Mouse (Mus musculus): ENCODE data around the gene Wdr24. TPM values are rescaled to one million over a fixed set of nuclear protein-coding genes. Genes with fewer than 3 reads are reported as not detected.

Gene Wdr24
- total and polyA plus RNA-seq, 2 experiments from 2014 or later = 10.5 to 13.3 TPM

GRCm38 (mm10) chr17:25874148-25874720 is 50.8 kb downstream of the Wdr24 start:
- H3K4me3 ChIP-seq (ENCODE audit: low read depth, low read length) = peak overlapping the region; percentile 80
- DNase-seq (ENCODE audit: low spot score) = no peak
- ATAC-seq (ENCODE audit: insufficient read depth, low read depth) = no peak; the same call in 1 of the 2 replicates

DNA sequence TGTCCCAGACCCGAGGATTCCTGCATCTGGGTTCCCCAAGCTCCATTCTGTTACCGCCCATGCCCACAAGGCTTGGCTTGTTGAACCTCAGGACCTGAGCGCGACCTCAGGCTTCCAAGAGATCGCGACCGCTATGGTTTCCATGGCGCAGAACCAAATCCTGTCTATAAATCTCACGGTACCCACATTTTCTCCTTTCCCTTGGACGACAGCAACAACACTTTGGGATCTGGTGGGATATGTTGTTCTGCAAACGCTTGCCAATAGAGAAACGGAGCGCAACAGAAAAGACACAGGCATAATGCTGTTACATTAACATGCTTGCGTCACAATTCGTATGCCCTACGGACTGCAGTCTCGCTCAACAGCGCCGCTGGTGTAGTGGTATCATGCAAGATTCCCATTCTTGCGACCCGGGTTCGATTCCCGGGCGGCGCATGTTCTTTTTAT is 51.3 kb downstream of the Wdr24 start, which contains the start of gene Mettl26:
Gene Mettl26 (plus strand): TSS at position 354 of the 450 bp plus-strand sequence.
- Histone ChIP-seq H3K36me3 (replicated peaks; ENCODE audit: control insufficient read depth, insufficient read depth, low read length) (no peaks in the 10 kb centered on the region), H3K9ac (replicated peaks; ENCODE audit: low read depth, low read length) (peak within 1 kb of the TSS; percentile 66), H3K9me3 (replicated peaks; ENCODE audit: control insufficient read depth, low read length) (no peaks in the 10 kb centered on the region), H3K27ac (ENCODE audit: low read depth) (peak within 1 kb of the TSS; percentile 94), H3K4me3 (ENCODE audit: low read depth, low read length) (peak within 1 kb of the TSS; percentile 80), H3K4me1 (ENCODE audit: control insufficient read depth, insufficient read depth) (peaks cover 18% of the 10 kb centered on the region; the same call in 1 of the 2 replicates), H3K27me3 (ENCODE audit: control insufficient read depth, insufficient read depth, low read length) (no peaks in the 10 kb centered on the region), H3K4me2 (ENCODE audit: low read depth, low read length) (peak within 1 kb of the TSS; percentile 90)
- peak; percentile 48 for DNase-seq (ENCODE audit: low spot score)
- under 1% methylated on average over 25 of the region's 25 CpGs for WGBS
- TF ChIP-seq EP300 (IDR thresholded peaks at IDR 0.05; ENCODE audit: low read depth) (no peak), CTCF (IDR thresholded peaks at IDR 0.05; ENCODE audit: low read depth) (peak; percentile 2; the same call in 1 of the 2 replicates)
- peak; percentile 76 for ATAC-seq (ENCODE audit: insufficient read depth, low read depth)

More at GRCm38 (mm10) chr17:25874148-25874720, 50.8 kb downstream of the Wdr24 start:
- H3K27me3 ChIP-seq (ENCODE audit: control insufficient read depth, insufficient read depth, low read length) = no peaks in the 10 kb centered on the region
- H3K36me3 ChIP-seq (replicated peaks; ENCODE audit: control insufficient read depth, insufficient read depth, low read length) = no peaks in the 10 kb centered on the region
- H3K4me2 ChIP-seq (ENCODE audit: low read depth, low read length) = peak overlapping the region; percentile 90
- no peak for TF ChIP-seq EP300 (IDR thresholded peaks at IDR 0.05; ENCODE audit: low read depth)
- no peak for TF ChIP-seq CTCF (IDR thresholded peaks at IDR 0.05; ENCODE audit: low read depth)
- H3K27ac ChIP-seq (ENCODE audit: low read depth) = peak overlapping the region; percentile 94
- peaks cover 18% of the 10 kb centered on the region; the same call in 1 of the 2 replicates for H3K4me1 ChIP-seq (ENCODE audit: control insufficient read depth, insufficient read depth)
- H3K9me3 ChIP-seq (replicated peaks; ENCODE audit: control insufficient read depth, low read length) = no peaks in the 10 kb centered on the region
- 10% methylated on average over 14 of the region's 14 CpGs for WGBS
- H3K9ac ChIP-seq (replicated peaks; ENCODE audit: low read depth, low read length) = peak overlapping the region; percentile 66

DNA sequence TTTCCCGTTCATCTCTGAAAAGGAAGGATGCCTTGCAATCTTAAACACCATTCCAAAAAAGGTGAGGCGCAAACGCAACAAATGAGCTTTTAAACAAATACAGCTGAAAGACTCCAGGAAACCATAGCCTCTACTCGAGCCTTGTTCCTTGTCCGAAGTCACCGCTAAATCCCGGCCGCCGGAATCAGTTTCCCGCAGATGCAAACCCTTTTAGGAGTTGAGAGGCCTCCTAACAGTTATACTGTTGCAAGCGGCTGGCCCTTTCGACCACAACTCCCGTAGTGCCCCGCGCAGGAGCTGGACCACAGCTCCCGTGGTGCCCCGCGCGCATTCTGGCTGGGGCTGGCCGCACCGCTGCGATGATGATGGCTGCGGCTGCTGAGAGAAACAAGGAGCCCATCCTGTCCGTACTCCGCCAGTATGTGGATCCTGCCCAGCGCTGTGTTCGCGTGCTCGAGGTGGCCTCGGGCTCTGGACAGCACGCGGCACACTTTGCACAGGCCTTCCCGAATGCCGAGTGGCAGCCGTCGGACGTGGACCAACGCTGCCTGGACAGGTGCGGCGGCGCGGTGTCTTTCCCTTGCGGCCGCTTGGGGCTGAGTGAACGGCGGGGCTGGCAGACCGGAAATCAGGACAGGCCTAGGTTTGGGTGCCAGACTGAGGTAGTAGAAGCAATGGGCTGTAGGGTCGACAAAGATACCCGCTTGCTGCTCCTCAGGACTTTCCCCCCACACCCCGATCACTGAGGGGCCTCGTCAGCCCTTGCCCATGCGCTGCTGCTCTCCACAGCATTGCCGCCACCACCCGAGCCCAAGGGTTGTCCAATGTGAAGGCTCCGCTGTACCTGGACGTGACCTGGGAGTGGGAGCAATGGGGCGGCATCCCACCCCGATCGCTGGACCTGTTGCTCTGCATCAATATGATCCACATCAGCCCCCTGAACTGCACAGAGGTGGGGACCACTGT is 52.0 kb downstream of the Wdr24 start:
- under 1% methylated on average over 59 of the region's 59 CpGs for WGBS
- ATAC-seq (ENCODE audit: insufficient read depth, low read depth) = peak; percentile 93
- Histone ChIP-seq H3K4me2 (ENCODE audit: low read depth, low read length) (peak overlapping the region; percentile 90), H3K4me1 (ENCODE audit: control insufficient read depth, insufficient read depth) (peaks cover 18% of the 10 kb centered on the region; the same call in 1 of the 2 replicates), H3K9ac (replicated peaks; ENCODE audit: low read depth, low read length) (peak overlapping the region; percentile 66), H3K36me3 (replicated peaks; ENCODE audit: control insufficient read depth, insufficient read depth, low read length) (no peaks in the 10 kb centered on the region), H3K9me3 (replicated peaks; ENCODE audit: control insufficient read depth, low read length) (no peaks in the 10 kb centered on the region), H3K4me3 (ENCODE audit: low read depth, low read length) (peak overlapping the region; percentile 80), H3K27ac (ENCODE audit: low read depth) (peak overlapping the region; percentile 94), H3K27me3 (ENCODE audit: control insufficient read depth, insufficient read depth, low read length) (no peaks in the 10 kb centered on the region)
- TF ChIP-seq CTCF (IDR thresholded peaks at IDR 0.05; ENCODE audit: low read depth) = no peak
- TF ChIP-seq EP300 (IDR thresholded peaks at IDR 0.05; ENCODE audit: low read depth) = no peak; the same call in 1 of the 2 replicates
- peak; percentile 87 for DNase-seq (ENCODE audit: low spot score)

GRCm38 (mm10) chr17:25876347-25876915 is 53.0 kb downstream of the Wdr24 start:
- Histone ChIP-seq H3K27me3 (ENCODE audit: control insufficient read depth, insufficient read depth, low read length) (no peaks in the 10 kb centered on the region), H3K4me1 (ENCODE audit: control insufficient read depth, insufficient read depth) (peaks cover 18% of the 10 kb centered on the region; the same call in 1 of the 2 replicates), H3K27ac (ENCODE audit: low read depth) (no peak overlapping the region), H3K9ac (replicated peaks; ENCODE audit: low read depth, low read length) (no peak overlapping the region), H3K36me3 (replicated peaks; ENCODE audit: control insufficient read depth, insufficient read depth, low read length) (0 out of 2 replicates have a peak, but pooled peaks cover under 1% of the 10 kb centered on the region), H3K4me2 (ENCODE audit: low read depth, low read length) (peak overlapping the region; percentile 90), H3K9me3 (replicated peaks; ENCODE audit: control insufficient read depth, low read length) (no peaks in the 10 kb centered on the region), H3K4me3 (ENCODE audit: low read depth, low read length) (peak overlapping the region; percentile 80; the same call in 1 of the 2 replicates)
- no peak for TF ChIP-seq CTCF (IDR thresholded peaks at IDR 0.05; ENCODE audit: low read depth)
- no peak for TF ChIP-seq EP300 (IDR thresholded peaks at IDR 0.05; ENCODE audit: low read depth)
- no peak for ATAC-seq (ENCODE audit: insufficient read depth, low read depth)
- no peak for DNase-seq (ENCODE audit: low spot score)
- 66% methylated on average over 10 of the region's 10 CpGs for WGBS

GRCm38 (mm10) chr17:25877025-25877424 is 53.6 kb downstream of the Wdr24 start:
- Histone ChIP-seq H3K9ac (replicated peaks; ENCODE audit: low read depth, low read length) (no peak overlapping the region), H3K4me1 (ENCODE audit: control insufficient read depth, insufficient read depth) (peaks cover 18% of the 10 kb centered on the region; the same call in 1 of the 2 replicates), H3K4me2 (ENCODE audit: low read depth, low read length) (no peak overlapping the region), H3K36me3 (replicated peaks; ENCODE audit: control insufficient read depth, insufficient read depth, low read length) (0 out of 2 replicates have a peak, but pooled peaks cover 3% of the 10 kb centered on the region), H3K4me3 (ENCODE audit: low read depth, low read length) (no peak overlapping the region), H3K27me3 (ENCODE audit: control insufficient read depth, insufficient read depth, low read length) (no peaks in the 10 kb centered on the region), H3K27ac (ENCODE audit: low read depth) (no peak overlapping the region), H3K9me3 (replicated peaks; ENCODE audit: control insufficient read depth, low read length) (no peaks in the 10 kb centered on the region)
- 59% methylated on average over 3 of the region's 3 CpGs for whole genome bisulfite sequencing
- TF ChIP-seq CTCF (IDR thresholded peaks at IDR 0.05; ENCODE audit: low read depth) (no peak), EP300 (IDR thresholded peaks at IDR 0.05; ENCODE audit: low read depth) (no peak)
- DNase-seq (ENCODE audit: low spot score) = no peak
- ATAC-seq (ENCODE audit: insufficient read depth, low read depth) = no peak
